Mouse (Mus musculus) naive thymus-derived CD4-positive, alpha-beta T cell, adult 2 months (primary cell): Measurements from ENCODE around the gene Prr22.

Source experiments
- DNase-seq: peaks from one replicate; pipeline ENCODE4 v3.0.0-alpha.2; 2011; ENCODE audit warnings: low read depth

The Prr22 gene

DNA sequence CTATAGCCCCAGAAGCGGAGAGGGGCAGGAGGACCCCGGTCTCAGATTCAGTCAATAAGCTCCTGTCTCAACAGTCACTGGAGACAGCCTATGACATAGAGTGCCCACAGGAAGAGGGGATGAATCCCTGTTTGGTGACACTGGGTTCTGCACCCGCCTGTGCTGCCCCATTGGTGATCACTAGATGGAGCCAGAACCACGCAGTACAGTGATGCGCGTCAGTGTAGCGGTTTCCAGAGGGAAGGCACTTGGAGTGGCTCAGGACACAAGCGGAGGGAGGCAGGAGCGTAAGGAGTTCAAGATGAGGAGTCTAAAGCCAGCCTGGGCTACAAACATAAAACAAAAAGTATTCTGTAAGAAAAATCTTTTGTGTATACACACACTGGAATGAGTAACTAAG is 38.5 kb downstream of the Prr22 start:
- peak; percentile 73 for DNase-seq

DNA sequence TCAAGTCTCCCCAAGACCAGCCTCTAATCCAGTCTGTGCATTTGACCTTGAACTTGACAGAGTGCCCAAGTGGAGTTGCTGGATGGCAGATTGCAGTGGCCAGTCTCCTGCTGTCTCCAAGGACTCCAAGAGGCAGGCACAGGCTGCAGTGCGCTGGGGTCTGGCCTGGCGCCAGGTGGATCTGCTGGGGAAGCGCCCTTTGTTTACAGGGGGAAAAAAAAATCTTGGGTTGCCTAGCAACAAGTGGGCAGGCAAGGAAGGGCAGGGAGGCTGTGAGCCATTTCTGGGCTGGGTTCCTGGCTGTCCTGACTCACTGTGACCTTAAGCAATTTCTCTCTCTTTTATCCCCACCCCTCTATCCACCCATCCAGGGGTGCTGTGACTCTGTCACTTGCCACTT is 40.2 kb downstream of the Prr22 start:
- no peak for DNase-seq

DNA sequence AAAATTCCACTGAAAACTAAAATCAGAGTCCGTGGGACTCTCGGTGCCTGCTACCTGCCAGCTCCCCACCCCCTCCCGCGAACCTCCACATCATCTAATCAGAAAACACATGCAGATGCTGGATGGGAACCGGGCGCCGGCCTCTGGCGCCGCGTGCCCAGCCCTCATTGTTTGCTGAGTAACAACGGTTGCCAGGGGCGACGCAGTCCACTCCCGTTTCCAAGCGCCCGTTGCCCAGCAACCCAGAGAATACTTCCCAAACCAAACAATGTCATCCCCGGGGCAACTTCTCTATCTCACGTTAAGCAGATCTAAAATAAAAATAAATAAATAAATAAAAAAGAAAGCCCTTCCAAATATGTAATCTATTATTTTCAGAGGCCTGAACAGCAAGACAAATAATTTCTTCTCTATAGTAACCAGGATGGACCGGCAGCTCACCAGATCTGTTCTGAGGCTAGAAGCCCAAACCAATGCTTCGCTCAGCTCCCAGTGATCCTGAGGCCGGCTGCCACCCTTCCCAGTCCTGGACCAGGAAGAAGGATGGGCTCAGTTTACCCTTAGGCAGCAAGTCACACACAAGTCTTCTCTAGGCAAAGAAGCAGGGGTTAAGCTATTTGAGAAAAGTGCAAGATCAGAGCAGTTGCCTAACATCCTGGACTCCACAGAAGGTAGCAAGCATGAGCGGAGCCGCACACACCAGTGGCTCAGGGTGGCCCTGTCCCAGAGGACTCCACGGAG is 44.4 kb downstream of the Prr22 start:
- peak; percentile 52 for DNase-seq

DNA sequence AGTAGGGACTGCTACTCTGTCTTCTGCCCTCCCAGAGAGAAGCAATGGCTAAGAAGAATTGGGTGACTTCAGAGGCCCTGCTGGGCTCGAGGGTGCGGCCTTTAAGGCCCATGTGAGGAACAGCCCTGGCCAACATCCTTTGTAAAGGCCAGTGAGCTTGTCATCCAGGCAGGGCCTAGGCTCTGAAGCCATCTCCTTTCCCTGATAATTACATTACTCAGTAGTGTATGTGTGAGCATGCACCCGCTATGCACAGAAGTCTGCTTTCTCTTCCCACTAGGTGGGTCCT is 45.0 kb downstream of the Prr22 start:
- DNase-seq = no peak

DNA sequence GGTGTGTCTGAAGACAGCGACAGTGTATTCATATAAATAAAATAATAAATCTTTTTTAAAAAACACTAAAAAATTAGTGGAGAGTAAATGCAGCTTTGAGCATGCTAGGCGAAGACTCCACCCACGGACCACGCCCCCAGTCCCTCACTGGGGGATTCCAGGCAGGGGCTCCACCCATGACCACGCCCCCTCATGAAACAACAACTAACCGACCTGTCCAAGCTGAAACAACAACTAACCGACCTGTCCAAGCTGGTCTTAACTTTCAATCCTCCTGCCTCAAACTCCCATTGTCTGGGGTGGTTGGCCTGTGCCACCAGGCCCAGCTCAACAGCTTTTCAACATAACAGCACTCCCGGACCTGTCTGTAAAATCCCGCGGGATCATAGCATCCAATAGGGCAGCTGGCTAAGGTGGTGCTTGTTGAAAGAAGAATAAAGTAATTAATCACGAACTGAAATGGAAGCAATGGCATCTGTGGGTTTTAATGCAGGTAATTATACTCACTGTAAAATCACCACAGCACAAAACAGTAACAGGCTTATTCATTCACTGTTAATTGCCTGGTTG is 48.1 kb downstream of the Prr22 start:
- DNase-seq = no peak

DNA sequence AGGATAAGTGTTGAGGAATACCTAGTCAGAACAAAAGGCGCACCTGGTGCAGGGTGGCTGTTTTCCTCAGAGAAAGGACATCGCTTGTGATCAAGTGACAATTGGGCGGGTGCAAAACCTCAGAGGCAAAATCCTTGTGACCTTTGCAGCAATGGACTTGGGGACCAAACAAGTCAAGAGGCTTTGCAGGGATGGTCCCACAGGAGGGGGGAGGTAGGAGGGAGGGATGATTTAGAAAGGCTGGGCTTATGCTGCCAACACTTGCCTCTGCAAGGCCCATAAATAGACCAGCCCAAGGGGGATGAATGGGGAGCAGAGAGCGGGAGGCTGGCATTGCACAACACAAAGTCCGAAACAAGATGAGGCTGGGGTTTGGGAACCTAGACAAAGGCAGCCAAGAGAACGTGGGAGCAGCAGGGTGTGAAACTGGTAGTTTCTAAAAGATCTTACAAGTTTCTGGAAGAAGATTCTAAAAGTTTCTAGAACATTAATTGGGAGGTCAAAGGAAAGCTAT is 49.0 kb downstream of the Prr22 start:
- DNase-seq = no peak

DNA sequence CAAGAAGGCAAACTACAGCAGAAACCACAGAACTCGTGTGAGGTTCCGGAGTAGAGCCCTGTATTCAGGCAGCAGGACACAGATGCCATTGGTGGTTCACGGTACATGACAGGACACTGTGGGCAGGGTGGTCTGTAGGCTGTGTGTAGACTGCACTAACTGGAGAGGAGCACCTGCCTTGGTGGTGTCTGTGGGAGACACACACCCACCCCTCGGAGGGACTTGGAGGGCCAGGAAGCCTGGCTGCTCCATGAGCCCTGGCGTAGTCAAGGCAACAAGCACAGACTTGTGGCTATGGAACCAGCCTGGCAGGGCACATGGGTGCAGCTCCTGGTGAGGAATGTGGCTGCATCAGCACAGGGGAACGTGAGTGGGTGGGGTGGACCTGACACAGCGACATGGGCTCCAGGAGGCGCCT is 49.7 kb downstream of the Prr22 start:
- peak; percentile 73 for DNase-seq
